Mouse (Mus musculus): ENCODE measurements around the gene D430042O09Rik. TPM values are rescaled to one million over a fixed set of nuclear protein-coding genes. Genes with fewer than 3 reads are reported as not detected.
A peak's percentile ranks its signal among the peaks of the same experiment; 100 is the strongest.

D430042O09Rik gene
- 7.9 and 8.0 TPM in 2 replicates for polyA plus RNA-seq (2015; fragmentation: Nextera tagmentation; extraction: Ambion mirVana)

DNA sequence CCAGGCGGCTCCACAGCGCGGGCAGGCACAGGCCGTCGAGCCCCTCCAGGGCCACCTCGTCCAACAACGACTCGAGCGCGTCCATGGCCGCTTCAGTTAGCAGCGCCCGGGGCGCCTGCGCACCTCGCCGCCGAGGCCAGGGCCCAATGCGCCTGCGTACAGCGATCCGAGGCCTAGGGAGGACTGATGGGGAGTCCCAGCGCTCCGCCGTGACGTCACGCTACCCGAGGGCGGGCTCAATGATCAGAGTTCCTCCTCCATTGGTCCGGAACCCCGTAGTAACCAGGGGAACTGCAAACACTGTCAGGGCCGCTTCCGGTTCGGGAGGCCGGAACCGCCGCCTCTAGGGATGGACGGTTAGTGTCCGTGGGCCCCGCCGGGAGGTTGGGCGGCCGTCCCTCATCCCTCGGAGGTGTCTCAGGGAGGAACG is at the start of gene D430042O09Rik, which contains the start of gene Gtf3c1:
D430042O09Rik (plus strand) TSS at position 296 of the 430 bp plus-strand sequence.
Gtf3c1 (minus strand) TSS at position 188 of the 430 bp plus-strand sequence.
- peak within 1 kb of the TSS; percentile 88 for H3K4me3 ChIP-seq (ENCODE audit: low read length)
- H3K9ac ChIP-seq (ENCODE audit: low read length): peak within 1 kb of the TSS; percentile 89
- H3K27ac ChIP-seq (ENCODE audit: low read length): peak within 1 kb of the TSS; percentile 94
- WGBS: 1% methylated on average over 45 of the region's 45 CpGs
- peaks cover 31% of the 10 kb centered on the region for H3K4me1 ChIP-seq (ENCODE audit: control insufficient read depth, insufficient read depth, low read length)
- H3K9me3 ChIP-seq (replicated peaks; ENCODE audit: control insufficient read depth, low read length): no peaks in the 10 kb centered on the region
- H3K36me3 ChIP-seq (ENCODE audit: control insufficient read depth, insufficient read depth): peaks cover 14% of the 10 kb centered on the region
- H3K4me2 ChIP-seq (ENCODE audit: low read depth, low read length): peak within 1 kb of the TSS; percentile 77
- no peaks in the 10 kb centered on the region for H3K27me3 ChIP-seq (ENCODE audit: control insufficient read depth, insufficient read depth, low read length)
- ATAC-seq (replicated peaks; ENCODE audit: extremely low read depth, insufficient read depth, low FRiP score): peak; percentile 98

- Histone ChIP-seq H3K4me3 (ENCODE audit: low read length) (no peak overlapping the region), H3K27ac (ENCODE audit: low read length) (no peak overlapping the region), H3K4me2 (ENCODE audit: low read depth, low read length) (no peak overlapping the region), H3K36me3 (ENCODE audit: control insufficient read depth, insufficient read depth) (peaks cover 73% of the 10 kb centered on the region), H3K27me3 (ENCODE audit: control insufficient read depth, insufficient read depth, low read length) (no peaks in the 10 kb centered on the region), H3K9ac (ENCODE audit: low read length) (no peak overlapping the region), H3K4me1 (ENCODE audit: control insufficient read depth, insufficient read depth, low read length) (no peaks in the 10 kb centered on the region), H3K9me3 (replicated peaks; ENCODE audit: control insufficient read depth, low read length) (no peaks in the 10 kb centered on the region)
- WGBS: 59% methylated on average over 3 of the region's 3 CpGs
- peak; percentile 14; the same call in 1 of the 2 replicates for ATAC-seq (replicated peaks; ENCODE audit: extremely low read depth, insufficient read depth, low FRiP score)
Measured at GRCm38 (mm10) chr7:125663654-125664053, 44.0 kb upstream of the D430042O09Rik start.

- Histone ChIP-seq H3K4me3 (ENCODE audit: low read length) (no peak overlapping the region), H3K4me2 (ENCODE audit: low read depth, low read length) (no peak overlapping the region), H3K36me3 (ENCODE audit: control insufficient read depth, insufficient read depth) (peaks cover 92% of the 10 kb centered on the region), H3K27ac (ENCODE audit: low read length) (no peak overlapping the region), H3K27me3 (ENCODE audit: control insufficient read depth, insufficient read depth, low read length) (no peaks in the 10 kb centered on the region), H3K4me1 (ENCODE audit: control insufficient read depth, insufficient read depth, low read length) (no peaks in the 10 kb centered on the region), H3K9me3 (replicated peaks; ENCODE audit: control insufficient read depth, low read length) (no peaks in the 10 kb centered on the region), H3K9ac (ENCODE audit: low read length) (no peak overlapping the region)
- no peak for ATAC-seq (replicated peaks; ENCODE audit: extremely low read depth, insufficient read depth, low FRiP score)
- 79% methylated on average over 6 of the region's 6 CpGs for WGBS
Measured at GRCm38 (mm10) chr7:125670865-125671264, 36.8 kb upstream of the D430042O09Rik start.

- Histone ChIP-seq H3K27ac (ENCODE audit: low read length) (no peak overlapping the region), H3K27me3 (ENCODE audit: control insufficient read depth, insufficient read depth, low read length) (no peaks in the 10 kb centered on the region), H3K4me1 (ENCODE audit: control insufficient read depth, insufficient read depth, low read length) (no peaks in the 10 kb centered on the region), H3K4me3 (ENCODE audit: low read length) (no peak overlapping the region), H3K9ac (ENCODE audit: low read length) (no peak overlapping the region), H3K36me3 (ENCODE audit: control insufficient read depth, insufficient read depth) (peaks cover 92% of the 10 kb centered on the region), H3K4me2 (ENCODE audit: low read depth, low read length) (no peak overlapping the region), H3K9me3 (replicated peaks; ENCODE audit: control insufficient read depth, low read length) (no peaks in the 10 kb centered on the region)
- 83% methylated on average over 8 of the region's 8 CpGs for WGBS
- ATAC-seq (replicated peaks; ENCODE audit: extremely low read depth, insufficient read depth, low FRiP score): no peak
Measured at GRCm38 (mm10) chr7:125671396-125671795, 36.3 kb upstream of the D430042O09Rik start.

GRCm38 (mm10) chr7:125674916-125675315 is 32.8 kb upstream of the D430042O09Rik start:
- Histone ChIP-seq H3K4me1 (ENCODE audit: control insufficient read depth, insufficient read depth, low read length) (no peaks in the 10 kb centered on the region), H3K36me3 (ENCODE audit: control insufficient read depth, insufficient read depth) (peaks cover 96% of the 10 kb centered on the region), H3K9ac (ENCODE audit: low read length) (no peak overlapping the region), H3K27ac (ENCODE audit: low read length) (no peak overlapping the region), H3K9me3 (replicated peaks; ENCODE audit: control insufficient read depth, low read length) (no peaks in the 10 kb centered on the region), H3K4me3 (ENCODE audit: low read length) (no peak overlapping the region), H3K27me3 (ENCODE audit: control insufficient read depth, insufficient read depth, low read length) (no peaks in the 10 kb centered on the region), H3K4me2 (ENCODE audit: low read depth, low read length) (no peak overlapping the region)
- ATAC-seq (replicated peaks; ENCODE audit: extremely low read depth, insufficient read depth, low FRiP score): no peak
- 90% methylated on average over 2 of the region's 2 CpGs for WGBS

DNA sequence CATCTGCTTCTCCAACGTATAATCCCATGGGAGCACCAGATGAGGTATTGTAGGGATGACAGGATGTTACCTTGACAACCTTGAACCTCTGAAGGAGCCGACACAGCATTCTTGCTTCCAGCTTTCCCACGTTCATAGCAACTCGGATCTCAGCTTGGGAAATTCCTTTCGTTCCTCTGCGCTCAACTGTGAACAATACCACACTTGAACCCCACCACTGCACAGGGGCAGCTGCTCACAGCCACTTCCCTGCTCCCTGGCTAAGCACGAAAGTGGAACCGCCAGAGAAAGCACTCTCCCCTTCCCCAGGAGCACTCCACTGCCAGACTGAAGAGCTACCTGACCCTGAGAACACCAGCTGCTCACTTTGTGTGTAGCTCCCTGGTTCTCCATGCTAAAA is 28.9 kb upstream of the D430042O09Rik start:
- Histone ChIP-seq H3K4me2 (ENCODE audit: low read depth, low read length) (no peak overlapping the region), H3K4me1 (ENCODE audit: control insufficient read depth, insufficient read depth, low read length) (no peaks in the 10 kb centered on the region), H3K4me3 (ENCODE audit: low read length) (no peak overlapping the region), H3K27me3 (ENCODE audit: control insufficient read depth, insufficient read depth, low read length) (no peaks in the 10 kb centered on the region), H3K9me3 (replicated peaks; ENCODE audit: control insufficient read depth, low read length) (no peaks in the 10 kb centered on the region), H3K9ac (ENCODE audit: low read length) (no peak overlapping the region), H3K27ac (ENCODE audit: low read length) (no peak overlapping the region), H3K36me3 (ENCODE audit: control insufficient read depth, insufficient read depth) (peaks cover 80% of the 10 kb centered on the region)
- no peak for ATAC-seq (replicated peaks; ENCODE audit: extremely low read depth, insufficient read depth, low FRiP score)
- WGBS: 83% methylated on average over 8 of the region's 8 CpGs

DNA sequence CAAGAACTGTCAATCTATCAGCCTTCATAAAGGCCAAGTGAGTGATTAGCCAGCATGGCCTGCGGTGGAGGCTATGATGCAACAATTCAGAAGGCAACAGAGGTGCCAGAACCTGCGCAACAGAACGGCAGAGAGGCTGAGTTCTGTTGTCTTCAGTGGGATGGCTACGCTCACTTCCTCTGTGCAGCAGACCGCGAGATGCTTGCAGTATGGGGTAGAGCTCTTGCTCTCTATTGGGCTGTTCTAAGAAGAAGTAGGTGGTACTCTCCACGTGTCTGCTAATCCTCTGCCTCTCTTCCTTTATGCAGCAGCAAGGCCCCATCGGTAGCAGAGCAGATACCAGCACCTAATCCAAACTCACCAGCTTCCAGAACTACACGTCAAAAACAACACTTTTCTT is 27.8 kb upstream of the D430042O09Rik start:
- Histone ChIP-seq H3K4me3 (ENCODE audit: low read length) (no peak overlapping the region), H3K27me3 (ENCODE audit: control insufficient read depth, insufficient read depth, low read length) (no peaks in the 10 kb centered on the region), H3K9ac (ENCODE audit: low read length) (no peak overlapping the region), H3K4me2 (ENCODE audit: low read depth, low read length) (no peak overlapping the region), H3K36me3 (ENCODE audit: control insufficient read depth, insufficient read depth) (peaks cover 69% of the 10 kb centered on the region), H3K4me1 (ENCODE audit: control insufficient read depth, insufficient read depth, low read length) (no peaks in the 10 kb centered on the region), H3K27ac (ENCODE audit: low read length) (no peak overlapping the region), H3K9me3 (replicated peaks; ENCODE audit: control insufficient read depth, low read length) (no peaks in the 10 kb centered on the region)
- ATAC-seq (replicated peaks; ENCODE audit: extremely low read depth, insufficient read depth, low FRiP score): no peak
- 90% methylated on average over 9 of the region's 9 CpGs for WGBS

GRCm38 (mm10) chr7:125690516-125690915 is 17.2 kb upstream of the D430042O09Rik start:
- no peaks in the 10 kb centered on the region for H3K27me3 ChIP-seq (ENCODE audit: control insufficient read depth, insufficient read depth, low read length)
- H3K9me3 ChIP-seq (replicated peaks; ENCODE audit: control insufficient read depth, low read length): no peaks in the 10 kb centered on the region
- H3K4me2 ChIP-seq (ENCODE audit: low read depth, low read length): no peak overlapping the region
- H3K27ac ChIP-seq (ENCODE audit: low read length): no peak overlapping the region
- H3K36me3 ChIP-seq (ENCODE audit: control insufficient read depth, insufficient read depth): peaks cover 71% of the 10 kb centered on the region
- no peak for ATAC-seq (replicated peaks; ENCODE audit: extremely low read depth, insufficient read depth, low FRiP score)
- WGBS: 88% methylated on average over 4 of the region's 4 CpGs
- no peak overlapping the region for H3K9ac ChIP-seq (ENCODE audit: low read length)
- H3K4me3 ChIP-seq (ENCODE audit: low read length): no peak overlapping the region
- no peaks in the 10 kb centered on the region for H3K4me1 ChIP-seq (ENCODE audit: control insufficient read depth, insufficient read depth, low read length)

DNA sequence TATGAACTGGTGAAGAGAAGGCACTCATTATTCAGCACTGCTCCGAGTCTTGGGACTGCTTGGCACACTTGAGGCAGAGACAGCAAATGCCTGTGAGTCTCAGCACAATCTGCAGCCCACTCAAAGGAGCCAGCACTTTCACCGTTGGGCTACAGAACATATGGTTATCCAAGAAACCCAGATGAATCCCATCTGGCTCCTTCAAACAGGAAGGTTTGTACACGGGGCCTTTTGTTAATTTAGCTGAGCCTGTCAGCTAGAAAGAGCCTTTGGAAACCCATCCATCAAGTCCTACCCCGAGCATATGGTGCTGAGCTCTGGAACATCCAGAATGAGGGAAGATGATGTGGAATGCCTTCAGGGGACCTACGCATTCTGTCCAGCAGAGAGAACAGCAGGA is 13.6 kb upstream of the D430042O09Rik start:
- Histone ChIP-seq H3K4me3 (ENCODE audit: low read length) (no peak overlapping the region), H3K9ac (ENCODE audit: low read length) (no peak overlapping the region), H3K4me2 (ENCODE audit: low read depth, low read length) (no peak overlapping the region), H3K27me3 (ENCODE audit: control insufficient read depth, insufficient read depth, low read length) (no peaks in the 10 kb centered on the region), H3K4me1 (ENCODE audit: control insufficient read depth, insufficient read depth, low read length) (no peaks in the 10 kb centered on the region), H3K27ac (ENCODE audit: low read length) (no peak overlapping the region), H3K36me3 (ENCODE audit: control insufficient read depth, insufficient read depth) (peaks cover 90% of the 10 kb centered on the region), H3K9me3 (replicated peaks; ENCODE audit: control insufficient read depth, low read length) (peaks cover 7% of the 10 kb centered on the region)
- ATAC-seq (replicated peaks; ENCODE audit: extremely low read depth, insufficient read depth, low FRiP score): no peak
- 79% methylated on average over 5 of the region's 5 CpGs for WGBS

Data from heart, embryonic 16.5 days (tissue).